Mouse (Mus musculus) cortical plate, adult 2 months (tissue): ENCODE results near the gene Mgll.

Experiments
- CTCF ChIP-seq: fragments of 200-500 bp; IDR thresholded peaks from 2 replicates; pipeline ENCODE4 v1.5.1; 2011; ENCODE audit warnings: mild to moderate bottlenecking, control low read depth, low read length; ENCODE audit not compliant: insufficient read depth; ENCODE audit errors: extremely low read depth
- POLR2A ChIP-seq: fragments of 200-500 bp; IDR thresholded peaks from 2 replicates; pipeline ENCODE4 v1.6.1; 2011; ENCODE audit warnings: mild to moderate bottlenecking, low read length, control low read depth; ENCODE audit not compliant: insufficient read depth; ENCODE audit errors: extremely low read depth

DNA sequence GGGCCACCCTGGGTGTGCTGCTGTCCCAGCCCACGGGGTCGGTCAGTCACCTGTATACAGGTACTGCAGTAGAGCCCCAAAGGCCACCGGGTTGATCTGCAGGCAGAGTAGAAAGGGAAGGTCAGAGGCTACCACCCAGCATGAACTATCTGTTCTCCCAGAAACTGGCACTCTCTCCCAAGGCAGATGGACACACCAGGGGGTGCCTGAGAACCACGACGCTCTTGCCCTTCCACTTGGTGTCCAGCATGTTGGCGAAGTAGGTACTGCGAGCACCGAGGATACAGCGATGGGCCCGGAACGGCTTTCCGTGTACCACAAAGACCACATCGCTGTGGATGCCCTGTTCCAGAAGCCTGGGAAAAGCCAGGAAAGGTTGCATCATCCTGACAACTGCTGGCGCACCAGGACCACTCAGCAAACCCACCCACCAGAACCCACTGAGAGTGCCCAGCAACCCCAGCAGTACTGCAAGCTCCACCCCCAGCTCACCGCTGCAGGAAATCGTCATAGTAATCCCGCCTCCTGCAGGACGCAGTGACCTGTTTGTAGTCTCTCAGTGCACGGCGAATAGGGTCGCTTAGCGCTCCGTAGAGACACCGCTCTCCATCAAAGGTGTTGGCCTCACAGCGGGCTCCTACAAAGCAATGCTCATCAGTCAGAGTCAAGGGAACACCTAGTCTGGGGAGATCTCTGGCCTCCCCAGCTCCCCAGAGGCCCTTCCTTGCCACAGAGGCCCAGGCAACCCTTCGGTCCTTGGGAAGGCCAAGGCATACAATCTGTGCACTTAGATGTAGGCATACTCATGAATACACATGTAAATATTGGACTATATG is 115.1 kb downstream of the Mgll start:
- TF ChIP-seq CTCF (no peak), POLR2A (no peak)
